Mouse (Mus musculus) liver, embryonic 12.5 days (tissue): ENCODE results near the gene Ncor1. TPM values are rescaled to one million over a fixed set of nuclear protein-coding genes. Genes with fewer than 3 reads are reported as not detected.

Experiments used
- ATAC-seq: fragments of 200-750 bp; cut with Nextera tagmentation; 2 replicates; pipeline ENCODE4 v1.8.0; 2017; ENCODE audit warnings: moderate number of reproducible peaks, mild to moderate bottlenecking, moderate library complexity
- H3K27ac ChIP-seq: fragments of 300-500 bp; sonication (generic); 2 replicates; pipeline ENCODE4 v1.5.1; 2016; ENCODE audit warnings: mild to moderate bottlenecking
- H3K27me3 ChIP-seq: fragments of 300-500 bp; sonication (generic); replicated peaks from 2 replicates; pipeline ENCODE4 v1.6.1; 2016; ENCODE audit warnings: mild to moderate bottlenecking, moderate library complexity
- H3K36me3 ChIP-seq: fragments of 300-500 bp; sonication (generic); 2 replicates; pipeline ENCODE4 v1.6.1; 2016; ENCODE audit warnings: mild to moderate bottlenecking, moderate library complexity
- H3K4me1 ChIP-seq: fragments of 300-500 bp; sonication (generic); 2 replicates; pipeline ENCODE4 v1.6.1; 2016
- H3K4me2 ChIP-seq: fragments of 300-500 bp; sonication (generic); 2 replicates; pipeline ENCODE4 v1.6.1; 2016; ENCODE audit warnings: mild to moderate bottlenecking, moderate library complexity
- H3K4me3 ChIP-seq: fragments of 300-500 bp; sonication (generic); 2 replicates; pipeline ENCODE4 v1.5.1; 2016; ENCODE audit warnings: mild to moderate bottlenecking, moderate library complexity
- H3K9ac ChIP-seq: fragments of 300-500 bp; sonication (generic); 2 replicates; pipeline ENCODE4 v1.6.1; 2016; ENCODE audit warnings: mild to moderate bottlenecking, moderate library complexity
- H3K9me3 ChIP-seq: fragments of 300-500 bp; sonication (generic); replicated peaks from 2 replicates; pipeline ENCODE4 v1.6.1; 2016; ENCODE audit warnings: mild to moderate bottlenecking, moderate library complexity
- WGBS: fragments of 180-500 bp; shearing (Covaris S2); methylation state at CpG from one replicate; pipeline ENCODE4 v1.1.7; 2016; ENCODE audit not compliant: insufficient replicate concordance; 5-methylcytosine and 5-hydroxymethylcytosine counted together
- polyA plus RNA-seq: library from polyadenylated mRNA; unstranded; fragments of >200 nt; fragmentation: Nextera tagmentation; extraction: Ambion mirVana; gene quantifications from 2 replicates; pipeline ENCODE4 v1.2.1, GENCODE M21; 2016

The Ncor1 gene
- polyA plus RNA-seq, 1 experiment from 2014 or later: 112 TPM

DNA sequence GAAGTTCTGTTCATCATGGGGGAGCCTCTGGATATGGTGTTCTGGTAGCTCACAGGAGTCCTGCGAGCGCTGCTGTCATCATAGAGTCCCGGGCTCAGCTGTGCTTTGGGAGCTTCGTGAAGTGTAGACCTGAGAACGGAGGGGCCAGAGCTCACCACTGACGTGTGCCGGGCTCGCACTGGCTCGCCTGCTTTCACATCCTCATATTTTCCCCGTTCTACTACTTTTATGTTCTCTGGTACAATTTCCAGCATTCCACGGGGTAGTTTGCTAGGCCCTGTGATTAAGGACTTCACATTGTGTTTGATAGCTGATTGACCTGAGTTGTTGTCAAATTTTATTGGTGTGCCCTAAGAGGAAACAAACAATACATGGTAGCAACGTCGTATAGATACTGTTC is 115.3 kb downstream of the Ncor1 start:
- no peaks in the 10 kb centered on the region for H3K27me3 ChIP-seq
- H3K36me3 ChIP-seq: peaks cover 81% of the 10 kb centered on the region
- H3K4me1 ChIP-seq: no peaks in the 10 kb centered on the region
- H3K9ac ChIP-seq: no peak overlapping the region
- WGBS: 92% methylated on average over 13 of the region's 13 CpGs
- no peak for ATAC-seq
- H3K4me2 ChIP-seq: no peak overlapping the region
- H3K27ac ChIP-seq: no peak overlapping the region
- H3K9me3 ChIP-seq: no peaks in the 10 kb centered on the region
- no peak overlapping the region for H3K4me3 ChIP-seq

DNA sequence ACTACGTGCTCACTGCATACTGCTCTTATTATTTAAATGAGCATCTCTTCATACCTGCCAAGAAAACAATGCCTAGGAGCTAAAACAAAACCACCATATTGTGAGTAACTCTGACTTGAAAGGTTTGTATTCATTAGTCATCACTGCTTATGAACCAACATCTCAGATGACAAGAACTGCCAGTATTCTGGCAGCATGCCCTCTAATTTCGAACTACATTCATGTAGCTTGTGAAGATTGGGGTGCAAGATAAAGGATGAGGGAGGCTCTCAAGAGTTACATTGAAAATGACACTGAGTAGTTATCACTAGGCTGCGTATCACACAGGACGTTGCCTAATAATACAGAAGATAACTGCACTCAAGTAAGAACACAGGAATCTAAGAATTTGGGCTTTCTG is 126.1 kb downstream of the Ncor1 start:
- no peak overlapping the region for H3K4me2 ChIP-seq
- no peaks in the 10 kb centered on the region for H3K9me3 ChIP-seq
- no peak overlapping the region for H3K27ac ChIP-seq
- 86% methylated on average over 4 of the region's 4 CpGs for WGBS
- ATAC-seq: no peak
- H3K9ac ChIP-seq: no peak overlapping the region
- no peaks in the 10 kb centered on the region for H3K27me3 ChIP-seq
- H3K36me3 ChIP-seq: peaks cover 99% of the 10 kb centered on the region
- H3K4me3 ChIP-seq: no peak overlapping the region
- H3K4me1 ChIP-seq: no peaks in the 10 kb centered on the region

DNA sequence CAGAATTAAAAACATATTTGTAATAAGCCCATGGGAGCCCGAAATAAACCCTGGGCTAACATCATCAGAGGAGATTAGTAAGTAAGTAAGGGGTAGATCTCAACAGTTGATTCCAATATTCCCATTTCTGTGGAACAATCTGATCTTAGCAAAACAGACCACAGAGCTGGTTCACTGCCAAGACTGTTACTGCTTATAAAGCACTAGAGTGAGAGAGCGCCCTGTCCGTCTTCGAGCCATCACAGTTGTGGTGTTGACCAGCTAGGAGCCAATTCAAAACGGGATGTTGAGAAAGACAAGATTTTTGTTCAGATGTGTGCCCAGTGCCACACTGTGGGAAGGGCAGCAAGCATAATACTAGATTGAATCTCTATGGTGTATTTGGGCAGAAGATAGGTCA is 127.2 kb downstream of the Ncor1 start:
- no peak for ATAC-seq
- H3K9me3 ChIP-seq: no peaks in the 10 kb centered on the region
- H3K4me3 ChIP-seq: no peak overlapping the region
- H3K36me3 ChIP-seq: peaks cover 99% of the 10 kb centered on the region
- no peaks in the 10 kb centered on the region for H3K27me3 ChIP-seq
- no peak overlapping the region for H3K9ac ChIP-seq
- 88% methylated on average over 5 of the region's 5 CpGs for WGBS
- H3K27ac ChIP-seq: no peak overlapping the region
- H3K4me2 ChIP-seq: no peak overlapping the region
- no peaks in the 10 kb centered on the region for H3K4me1 ChIP-seq

DNA sequence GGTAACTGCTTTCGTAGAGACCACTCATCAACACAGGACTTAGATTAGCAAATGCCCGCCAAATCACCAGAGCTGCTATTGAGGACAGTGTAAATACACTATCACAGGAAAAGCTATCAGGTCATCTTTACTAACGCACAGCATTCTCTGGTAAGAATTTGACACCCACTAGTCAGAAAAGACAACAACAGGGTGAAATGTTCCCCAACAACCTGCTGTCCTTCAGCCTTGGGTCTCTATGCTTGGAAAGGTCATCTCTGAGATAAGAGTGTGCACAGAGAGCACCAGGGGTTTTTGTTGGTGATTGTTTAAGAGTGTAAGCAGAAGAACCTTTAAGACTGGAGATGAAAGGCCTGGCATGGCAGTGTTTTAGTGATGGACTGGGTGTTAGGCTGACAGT is 134.7 kb downstream of the Ncor1 start:
- H3K4me3 ChIP-seq: no peak overlapping the region
- 78% methylated on average over 3 of the region's 3 CpGs for WGBS
- H3K27ac ChIP-seq: no peak overlapping the region
- no peaks in the 10 kb centered on the region for H3K4me1 ChIP-seq
- no peaks in the 10 kb centered on the region for H3K27me3 ChIP-seq
- no peak overlapping the region for H3K9ac ChIP-seq
- no peaks in the 10 kb centered on the region for H3K9me3 ChIP-seq
- peaks cover 96% of the 10 kb centered on the region for H3K36me3 ChIP-seq
- ATAC-seq: no peak
- no peak overlapping the region for H3K4me2 ChIP-seq

DNA sequence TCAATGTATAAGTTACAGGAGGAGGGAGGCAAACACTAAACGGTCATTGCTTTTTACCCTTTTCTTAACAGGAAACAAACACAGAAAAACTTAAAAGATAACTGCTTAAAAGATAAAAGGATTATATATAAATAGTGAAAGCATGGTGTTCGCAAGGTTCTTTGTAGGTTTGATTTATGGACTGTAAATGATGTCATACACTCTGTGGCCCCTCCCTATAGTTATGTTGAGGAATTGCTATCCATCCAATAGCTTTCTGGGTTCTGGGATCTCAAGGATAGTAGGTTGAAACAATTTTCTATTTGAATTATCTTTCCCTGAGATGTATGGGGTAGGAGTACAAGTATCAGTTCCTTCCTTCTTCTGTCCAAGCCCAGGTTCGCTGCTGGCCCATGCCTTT is 138.2 kb downstream of the Ncor1 start:
- no peak overlapping the region for H3K4me2 ChIP-seq
- no peaks in the 10 kb centered on the region for H3K27me3 ChIP-seq
- no peak overlapping the region for H3K27ac ChIP-seq
- no peak overlapping the region for H3K4me3 ChIP-seq
- no peak overlapping the region for H3K9ac ChIP-seq
- ATAC-seq: no peak
- WGBS: 81% methylated on average over 3 of the region's 3 CpGs
- no peaks in the 10 kb centered on the region for H3K4me1 ChIP-seq
- peaks cover 95% of the 10 kb centered on the region for H3K36me3 ChIP-seq
- H3K9me3 ChIP-seq: no peaks in the 10 kb centered on the region

DNA sequence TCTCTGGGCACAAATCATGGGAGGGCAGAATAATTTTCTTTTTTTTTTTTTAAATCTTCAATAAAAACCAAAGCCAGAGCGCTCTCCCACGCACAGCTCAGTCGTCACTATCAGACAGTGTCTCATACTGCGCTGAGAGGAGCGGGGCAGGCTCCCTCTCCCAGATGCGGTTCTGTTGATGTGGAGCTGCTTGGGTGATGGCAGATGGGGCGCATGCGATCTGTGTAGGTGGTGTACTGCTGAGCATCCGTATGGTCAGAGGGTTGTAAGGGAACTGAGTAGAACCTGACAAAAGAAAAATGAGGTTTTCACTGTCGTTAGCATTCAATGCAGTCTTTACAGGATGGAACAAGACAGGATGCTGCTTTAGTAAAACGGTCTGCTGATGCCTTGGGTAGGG is 140.6 kb downstream of the Ncor1 start:
- Histone ChIP-seq H3K27ac (no peak overlapping the region), H3K36me3 (peaks cover 98% of the 10 kb centered on the region)
- ATAC-seq: no peak

DNA sequence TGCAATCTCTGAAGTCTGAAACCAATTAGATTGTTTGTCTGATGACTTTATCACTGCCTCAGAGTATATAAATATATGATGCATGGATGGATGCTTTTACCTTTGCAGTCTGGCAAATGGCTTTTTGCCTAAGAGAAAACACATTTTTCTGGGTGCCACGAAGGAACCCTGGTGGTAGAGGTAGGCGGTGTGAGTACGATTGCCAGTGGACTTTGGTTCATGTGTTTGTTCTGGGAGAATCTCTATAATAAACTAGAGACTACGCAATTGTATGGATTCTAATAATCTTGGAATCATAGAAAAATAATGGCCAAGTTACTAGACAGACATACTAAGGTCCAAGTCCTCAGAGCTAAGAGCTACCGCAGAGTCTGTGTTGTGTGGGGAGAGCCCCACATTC is 143.4 kb downstream of the Ncor1 start:
- ATAC-seq: no peak
- Histone ChIP-seq H3K36me3 (peaks cover 77% of the 10 kb centered on the region), H3K4me1 (no peaks in the 10 kb centered on the region)

More for the DNA sequence above, 140.6 kb downstream of the Ncor1 start:
- H3K9ac ChIP-seq: no peak overlapping the region
- H3K4me1 ChIP-seq: no peaks in the 10 kb centered on the region
- H3K9me3 ChIP-seq: no peaks in the 10 kb centered on the region
- 80% methylated on average over 11 of the region's 11 CpGs for WGBS
- no peak overlapping the region for H3K4me3 ChIP-seq
- H3K27me3 ChIP-seq: no peaks in the 10 kb centered on the region
- no peak overlapping the region for H3K4me2 ChIP-seq

DNA sequence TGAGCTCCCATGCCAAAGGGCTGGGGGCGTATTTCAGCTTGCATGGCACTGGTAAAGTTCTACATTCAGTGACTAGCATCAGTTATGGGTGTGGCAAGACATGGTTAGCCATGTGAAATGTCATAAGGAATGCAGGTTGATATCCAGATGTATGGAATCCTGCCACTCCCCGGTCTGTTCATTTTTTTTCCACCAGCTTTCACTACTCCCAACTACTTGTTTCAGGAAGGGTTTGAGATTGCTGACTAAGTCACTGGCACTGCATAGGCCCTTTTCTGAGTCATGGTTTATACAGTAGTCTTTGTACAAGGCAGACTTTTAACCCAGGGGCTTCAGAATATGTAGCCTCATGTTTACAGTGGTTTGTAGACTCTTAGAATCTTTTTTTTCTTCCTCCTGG is 149.0 kb downstream of the Ncor1 start:
- Histone ChIP-seq H3K4me3 (no peak overlapping the region), H3K4me1 (no peaks in the 10 kb centered on the region), H3K9ac (no peak overlapping the region), H3K4me2 (no peak overlapping the region), H3K27me3 (no peaks in the 10 kb centered on the region), H3K27ac (no peak overlapping the region), H3K9me3 (no peaks in the 10 kb centered on the region), H3K36me3 (peaks cover 37% of the 10 kb centered on the region)
- 83% methylated on average over 2 of the region's 2 CpGs for WGBS
- no peak for ATAC-seq

More for the DNA sequence above, 143.4 kb downstream of the Ncor1 start:
- Histone ChIP-seq H3K9ac (no peak overlapping the region), H3K27ac (no peak overlapping the region), H3K4me2 (no peak overlapping the region), H3K4me3 (no peak overlapping the region), H3K27me3 (no peaks in the 10 kb centered on the region), H3K9me3 (no peaks in the 10 kb centered on the region)
- WGBS: 86% methylated on average over 5 of the region's 5 CpGs

DNA sequence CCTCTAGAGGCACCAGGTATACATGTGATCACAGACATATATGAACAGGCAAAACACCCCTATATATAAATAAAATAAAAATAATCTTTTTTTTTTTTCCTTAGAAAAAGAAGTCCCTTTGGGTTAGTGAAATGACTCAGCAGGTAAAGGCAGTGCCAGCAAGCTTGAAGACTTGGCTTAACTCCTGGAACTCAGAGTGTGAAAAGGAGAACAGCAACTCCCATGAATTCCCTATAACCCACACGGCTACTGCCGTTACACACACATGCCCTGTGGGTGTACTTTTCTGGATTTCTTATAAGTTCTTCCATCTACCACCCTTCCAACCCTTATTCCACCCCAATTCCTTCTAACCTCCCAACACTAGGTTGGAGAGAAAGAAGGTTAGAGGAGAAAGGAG is 152.5 kb downstream of the Ncor1 start:
- Histone ChIP-seq H3K9me3 (no peaks in the 10 kb centered on the region), H3K36me3 (peaks cover 15% of the 10 kb centered on the region), H3K27me3 (no peaks in the 10 kb centered on the region), H3K4me2 (no peak overlapping the region), H3K4me1 (no peaks in the 10 kb centered on the region), H3K9ac (no peak overlapping the region), H3K4me3 (no peak overlapping the region), H3K27ac (no peak overlapping the region)
- no peak for ATAC-seq
- 92% methylated on average over 2 of the region's 2 CpGs for WGBS

DNA sequence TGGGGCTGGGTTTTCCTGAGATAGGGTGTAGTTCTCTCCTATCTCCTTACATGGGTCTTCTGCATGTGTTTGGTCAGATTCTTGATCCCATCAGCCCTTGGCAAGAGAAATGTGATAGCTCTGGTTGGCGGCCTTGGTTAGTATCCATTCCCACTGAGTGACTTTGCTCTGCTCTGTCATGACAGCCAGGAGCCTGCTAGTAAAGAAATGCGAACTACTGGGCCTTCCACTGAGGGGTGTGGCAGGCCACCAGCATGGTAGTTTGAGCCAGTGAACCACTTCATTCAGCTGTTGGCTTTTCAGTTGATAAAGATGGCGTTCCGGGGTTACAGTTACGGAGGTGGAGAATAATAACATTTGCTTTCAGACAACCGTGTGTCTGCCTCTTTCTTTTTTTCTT is 159.5 kb downstream of the Ncor1 start:
- 65% methylated on average over 6 of the region's 6 CpGs for WGBS
- no peak for ATAC-seq
- Histone ChIP-seq H3K9ac (no peak overlapping the region), H3K27ac (no peak overlapping the region), H3K9me3 (no peaks in the 10 kb centered on the region), H3K4me2 (no peak overlapping the region), H3K36me3 (0 out of 2 replicates have a peak, but pooled peaks cover 3% of the 10 kb centered on the region), H3K4me1 (no peaks in the 10 kb centered on the region), H3K27me3 (no peaks in the 10 kb centered on the region), H3K4me3 (no peak overlapping the region)

DNA sequence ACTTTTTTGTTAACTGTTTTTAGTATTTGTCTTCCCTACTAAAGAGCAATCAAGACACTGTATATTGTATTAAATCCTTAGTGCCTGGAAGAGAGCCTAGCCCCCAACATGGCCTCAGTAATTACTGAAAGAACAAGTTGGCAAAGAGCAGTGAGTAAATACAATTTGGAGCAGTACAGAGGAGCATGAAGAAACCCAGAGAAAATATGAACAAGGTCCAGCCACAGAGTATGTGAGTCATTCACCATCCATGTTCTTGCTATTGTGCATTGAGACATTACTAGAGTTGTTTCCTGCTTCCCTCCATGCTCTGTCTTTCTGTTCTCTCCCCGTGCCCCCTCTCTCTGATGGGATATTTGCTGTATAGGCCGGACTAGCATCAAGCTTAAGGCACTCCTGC is 164.2 kb downstream of the Ncor1 start:
- 0 out of 2 replicates have a peak, but pooled peaks cover 3% of the 10 kb centered on the region for H3K36me3 ChIP-seq
- H3K4me1 ChIP-seq: no peaks in the 10 kb centered on the region
- no peak overlapping the region for H3K4me3 ChIP-seq
- no peak overlapping the region for H3K4me2 ChIP-seq
- WGBS: 73% methylated on average over 2 of the region's 2 CpGs
- no peak overlapping the region for H3K27ac ChIP-seq
- no peaks in the 10 kb centered on the region for H3K27me3 ChIP-seq
- H3K9ac ChIP-seq: no peak overlapping the region
- no peak for ATAC-seq
- H3K9me3 ChIP-seq: no peaks in the 10 kb centered on the region

DNA sequence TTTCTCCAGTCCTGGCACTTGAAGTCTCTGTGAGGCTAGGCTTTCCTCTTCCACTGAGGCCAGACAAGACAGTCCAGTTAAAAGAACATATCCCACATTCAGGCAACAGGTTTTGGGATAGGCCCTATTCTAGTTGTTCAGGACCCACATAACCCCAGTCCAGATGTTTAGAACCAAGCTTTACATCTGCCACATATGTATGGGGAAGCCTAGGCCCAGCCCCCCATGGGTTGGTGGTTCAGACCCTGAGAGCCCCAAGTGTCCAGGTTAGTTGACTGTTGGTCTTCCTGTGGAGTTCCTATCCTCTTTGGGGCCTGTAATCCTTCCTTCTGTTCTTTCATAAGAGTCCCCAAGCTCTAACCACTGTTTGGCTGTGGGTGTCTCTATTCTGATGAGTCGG is 170.6 kb downstream of the Ncor1 start:
- H3K4me1 ChIP-seq: no peaks in the 10 kb centered on the region
- no peak for ATAC-seq
- H3K27me3 ChIP-seq: no peaks in the 10 kb centered on the region
- 89% methylated on average over 1 of the region's 1 CpGs for WGBS
- H3K9me3 ChIP-seq: no peaks in the 10 kb centered on the region
- H3K36me3 ChIP-seq: peaks cover 33% of the 10 kb centered on the region
- H3K4me2 ChIP-seq: no peak overlapping the region
- H3K27ac ChIP-seq: no peak overlapping the region
- no peak overlapping the region for H3K9ac ChIP-seq
- H3K4me3 ChIP-seq: no peak overlapping the region

DNA sequence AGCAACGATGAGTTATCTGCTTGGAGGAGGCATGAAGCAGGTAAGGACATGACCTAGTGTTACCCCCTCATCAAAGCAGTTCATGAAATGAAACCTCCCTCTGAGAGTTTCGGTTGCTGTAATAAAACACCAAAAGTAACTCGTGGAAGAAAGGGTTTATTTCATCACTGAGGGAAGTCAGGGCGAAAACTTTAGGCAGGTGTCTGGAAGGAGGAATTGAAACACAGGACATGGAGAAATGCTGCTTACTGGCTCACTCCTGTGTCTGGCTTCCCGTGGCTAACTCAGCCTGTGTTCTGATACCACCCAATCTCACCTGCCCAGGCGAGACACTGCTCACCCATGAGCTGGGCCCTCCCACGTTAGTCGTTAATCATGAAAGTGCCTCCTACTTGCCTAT is 173.3 kb downstream of the Ncor1 start:
- 70% methylated on average over 8 of the region's 8 CpGs for WGBS
- ATAC-seq: no peak
- Histone ChIP-seq H3K4me3 (no peak overlapping the region), H3K27me3 (no peaks in the 10 kb centered on the region), H3K9ac (no peak overlapping the region), H3K27ac (no peak overlapping the region), H3K4me1 (peaks cover 12% of the 10 kb centered on the region), H3K36me3 (peaks cover 33% of the 10 kb centered on the region), H3K9me3 (no peaks in the 10 kb centered on the region), H3K4me2 (no peak overlapping the region)
